Mouse (Mus musculus) neural tube, embryonic 10.5 days (tissue): ENCODE results near the gene Bcar3.
"Not testable (repeated sequence)": the region's sequence is repeated elsewhere in the genome, so short reads cannot be mapped to it uniquely, and the experiment has no call there.

ENCODE experiments used
- DNase-seq: peaks from one replicate; pipeline ENCODE4 v3.0.0-alpha.2; 2017; ENCODE audit warnings: low spot score; ENCODE audit errors: extremely low spot score

Gene Bcar3

GRCm38 (mm10) chr3:122380776-122381175 lies 86.8 kb downstream of the Bcar3 start:
- DNase-seq, result no peak

GRCm38 (mm10) chr3:122381591-122381990 lies 87.7 kb downstream of the Bcar3 start:
- no peak for DNase-seq

- DNase-seq, result no peak
These were observed 92.5 kb downstream of the Bcar3 start for GRCm38 (mm10) chr3:122386444-122386843.

GRCm38 (mm10) chr3:122387771-122388170 lies 93.8 kb downstream of the Bcar3 start:
- DNase-seq, result no peak

- DNase-seq, result no peak
These were observed 96.0 kb downstream of the Bcar3 start for GRCm38 (mm10) chr3:122389972-122390371.

- no peak for DNase-seq
These were observed 97.2 kb downstream of the Bcar3 start for GRCm38 (mm10) chr3:122391098-122391497.

GRCm38 (mm10) chr3:122391816-122392215 lies 97.9 kb downstream of the Bcar3 start:
- DNase-seq, result no peak

GRCm38 (mm10) chr3:122393411-122393810 lies 99.5 kb downstream of the Bcar3 start:
- not testable (repeated sequence) for DNase-seq

- DNase-seq, result no peak
These were observed 100.0 kb downstream of the Bcar3 start for GRCm38 (mm10) chr3:122393836-122394374.

GRCm38 (mm10) chr3:122396957-122397356 lies 103.0 kb downstream of the Bcar3 start:
- DNase-seq, result no peak

GRCm38 (mm10) chr3:122397401-122397800 lies 103.5 kb downstream of the Bcar3 start:
- no peak for DNase-seq

GRCm38 (mm10) chr3:122401011-122401410 lies 107.1 kb downstream of the Bcar3 start:
- no peak for DNase-seq

- no peak for DNase-seq
These were observed 108.2 kb downstream of the Bcar3 start for GRCm38 (mm10) chr3:122402143-122402542.

- DNase-seq, result no peak
These were observed 110.1 kb downstream of the Bcar3 start for GRCm38 (mm10) chr3:122403860-122404557.

- no peak for DNase-seq
These were observed 111.4 kb downstream of the Bcar3 start for GRCm38 (mm10) chr3:122405203-122405956.

GRCm38 (mm10) chr3:122406416-122406815 lies 112.5 kb downstream of the Bcar3 start:
- DNase-seq, result no peak

GRCm38 (mm10) chr3:122407757-122408156 lies 113.8 kb downstream of the Bcar3 start:
- no peak for DNase-seq

- DNase-seq, result no peak
These were observed 114.9 kb downstream of the Bcar3 start for GRCm38 (mm10) chr3:122408798-122409311.

- no peak for DNase-seq
These were observed 117.7 kb downstream of the Bcar3 start for GRCm38 (mm10) chr3:122411590-122411989.

- peak; percentile 38 for DNase-seq
These were observed 120.0 kb downstream of the Bcar3 start for GRCm38 (mm10) chr3:122413729-122414561.

- no peak for DNase-seq
These were observed 120.9 kb downstream of the Bcar3 start for GRCm38 (mm10) chr3:122414868-122415267.
